In the genomic region with DNA sequence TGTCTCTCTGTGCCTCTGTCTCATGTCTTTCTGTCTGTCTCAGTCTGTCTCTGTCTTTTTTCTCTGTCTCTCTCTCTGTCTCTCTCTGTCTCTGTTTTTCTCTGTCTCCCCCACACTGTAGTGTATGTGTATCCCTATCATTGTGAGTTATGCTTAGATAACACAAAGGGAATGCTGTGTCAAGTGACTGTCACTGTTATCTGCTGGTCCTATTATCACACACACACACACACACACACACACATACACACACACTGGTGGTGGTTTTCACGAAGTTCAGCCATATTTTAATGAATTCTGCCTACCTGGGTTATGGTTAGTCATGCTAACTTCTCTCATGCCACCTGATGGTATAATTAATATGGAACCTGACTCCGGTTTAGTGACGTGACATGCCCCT, we compare ENCODE assay signal across 33 mouse cellular contexts. TPM values are rescaled to one million over a fixed set of nuclear protein-coding genes. Genes with fewer than 3 reads are reported as not detected.
A peak's percentile ranks its signal among the peaks of the same experiment; 100 is the strongest.
DNase-seq lines count a peak whose midpoint lies in the region; ATAC-seq and TF ChIP-seq lines count a peak whose summit lies in the region.
"Had no signal": no experiment of that assay in that cellular context is flagged by ENCODE, and none has a peak within 500 bp of the region (broad histone marks: within the 10 kb centered on the region; RNA-seq: fewer than 3 reads in every experiment).

No protein-coding gene starts in this region.

- ATAC-seq in liver, embryonic 11.5 days (replicated peaks; ENCODE audit: low FRiP score), result peak; percentile 90
- ATAC-seq in liver, embryonic 14.5 days (ENCODE audit: insufficient read depth), result peak; percentile 86
- 0 out of 2 replicates have a peak, but pooled peaks have one; percentile 18 for ATAC-seq in megakaryocyte-erythroid progenitor cell, adult 5-6 weeks (replicated peaks; ENCODE audit: low FRiP score, low TSS enrichment, poor library complexity, severe bottlenecking)
- ATAC-seq: forebrain, embryonic 13.5 days; forebrain, embryonic 16.5 days; hindbrain, postnatal 0 days had no signal

- no peak for TF ChIP-seq CTCF in gastrocnemius, adult 2 months (IDR thresholded peaks at IDR 0.05)
- no peak for TF ChIP-seq CTCF in liver, embryonic 14.5 days (IDR thresholded peaks at IDR 0.05; ENCODE audit: low read depth)
- no peak for TF ChIP-seq CTCF in heart, adult 2 months (IDR thresholded peaks at IDR 0.05)

- no peak for TF ChIP-seq POLR2A in heart, adult 2 months (IDR thresholded peaks at IDR 0.05; ENCODE audit: insufficient read depth, low read depth, low read length)

- H3K9ac ChIP-seq in liver, embryonic 11.5 days (ENCODE audit: low read depth, low read length), result no peak overlapping the region
- H3K9ac ChIP-seq in liver, embryonic 14.5 days (replicated peaks), result no peak overlapping the region
- H3K9ac ChIP-seq in heart, adult 2 months (ENCODE audit: low read depth, low read length), result no peak overlapping the region
- H3K9ac ChIP-seq: embryonic facial prominence, embryonic 13.5 days; forebrain, embryonic 13.5 days; heart, embryonic 13.5 days; hindbrain, embryonic 14.5 days had no signal

- no peaks in the 10 kb centered on the region for H3K79me2 ChIP-seq in heart, adult 2 months (replicated peaks; ENCODE audit: control insufficient read depth, insufficient read depth, low read length)

- WGBS in liver, embryonic 11.5 days, result 70% methylated on average over 3 of the region's 3 CpGs
- 53% methylated on average over 3 of the region's 3 CpGs for WGBS in liver, embryonic 14.5 days (ENCODE audit: insufficient replicate concordance)
- 66% methylated on average over 3 of the region's 3 CpGs for WGBS in heart, adult 2 months

- H3K4me3 ChIP-seq in gastrocnemius, adult 2 months, result no peak overlapping the region
- H3K4me3 ChIP-seq in liver, embryonic 11.5 days (ENCODE audit: low read depth, low read length), result no peak overlapping the region
- no peak overlapping the region for H3K4me3 ChIP-seq in liver, embryonic 14.5 days (ENCODE audit: insufficient read depth in 1 of 2, low read depth in 2 of 2, low read length in 2 of 2)
- H3K4me3 ChIP-seq in heart, adult 2 months, result no peak overlapping the region
- H3K4me3 ChIP-seq: embryonic facial prominence, embryonic 10.5 days; embryonic facial prominence, embryonic 13.5 days; erythroblast, embryonic 14.5 days; forebrain, embryonic 10.5 days; forebrain, embryonic 13.5 days; heart, embryonic 10.5 days; heart, embryonic 13.5 days had no signal

- H3K4me1 ChIP-seq in liver, embryonic 11.5 days (replicated peaks; ENCODE audit: control insufficient read depth, insufficient read depth, low read length), result no peaks in the 10 kb centered on the region
- peaks cover 4 to 10% of the 10 kb centered on the region in 2 experiments; a peak in 3 of 4 replicates for H3K4me1 ChIP-seq in liver, embryonic 14.5 days (replicated peaks; ENCODE audit: control insufficient read depth in 2 of 2, insufficient read depth in 2 of 2, low read length in 1 of 2)
- no peaks in the 10 kb centered on the region for H3K4me1 ChIP-seq in heart, adult 2 months (ENCODE audit: control insufficient read depth, insufficient read depth, low read length)
- H3K4me1 ChIP-seq: embryonic facial prominence, embryonic 10.5 days; embryonic facial prominence, embryonic 13.5 days; forebrain, embryonic 10.5 days; forebrain, embryonic 13.5 days; heart, embryonic 10.5 days; heart, embryonic 13.5 days had no signal

- TF ChIP-seq EP300 in liver, embryonic 14.5 days (IDR thresholded peaks at IDR 0.05; ENCODE audit: low read depth), result 0 out of 2 replicates have a peak, but pooled peaks have one; percentile 16
- no peak for TF ChIP-seq EP300 in heart, adult 2 months (IDR thresholded peaks at IDR 0.05; ENCODE audit: insufficient read depth, low read depth, low read length)

- H3K27ac ChIP-seq in gastrocnemius, adult 2 months, result peak overlapping the region; percentile 66
- no peak overlapping the region for H3K27ac ChIP-seq in liver, embryonic 11.5 days (ENCODE audit: low read depth, low read length)
- H3K27ac ChIP-seq in liver, embryonic 14.5 days, result no peak overlapping the region
- H3K27ac ChIP-seq in heart, adult 2 months, result no peak overlapping the region
- H3K27ac ChIP-seq: embryonic facial prominence, embryonic 10.5 days; embryonic facial prominence, embryonic 13.5 days; forebrain, embryonic 10.5 days; forebrain, embryonic 13.5 days; heart, embryonic 10.5 days; heart, embryonic 13.5 days; hindbrain, embryonic 14.5 days; hindbrain, postnatal 0 days had no signal

- intact Hi-C loops in gastrocnemius, adult 2 months (cut with DNase I), result no loop called here
- intact Hi-C loops in heart, adult 2 months (cut with DNase I), result no loop called here

- H3K4me2 ChIP-seq in liver, embryonic 11.5 days, result no peak overlapping the region
- H3K4me2 ChIP-seq in liver, embryonic 14.5 days (ENCODE audit: low read depth), result no peak overlapping the region
- H3K4me2 ChIP-seq: embryonic facial prominence, embryonic 13.5 days; forebrain, embryonic 13.5 days; heart, embryonic 13.5 days; hindbrain, embryonic 14.5 days had no signal

- H3K27me3 ChIP-seq in liver, embryonic 11.5 days (replicated peaks; ENCODE audit: control insufficient read depth, insufficient read depth, low read length), result no peaks in the 10 kb centered on the region
- H3K27me3 ChIP-seq in liver, embryonic 14.5 days (ENCODE audit: control insufficient read depth, insufficient read depth, low read length), result no peaks in the 10 kb centered on the region
- no peaks in the 10 kb centered on the region for H3K27me3 ChIP-seq in heart, adult 2 months (ENCODE audit: control insufficient read depth, insufficient read depth, low read length)
- H3K27me3 ChIP-seq: embryonic facial prominence, embryonic 13.5 days; forebrain, embryonic 13.5 days had no signal

- DNase-seq in gastrocnemius, adult 2 months, result no peak
- DNase-seq in gastrocnemius, adult 18-20 months (ENCODE audit: low spot score), result no peak
- no peak for DNase-seq in liver, embryonic 11.5 days (ENCODE audit: low spot score)
- DNase-seq in liver, embryonic 14.5 days (ENCODE audit: low read depth in 3 of 3, low spot score in 3 of 3), result no peak
- DNase-seq in right cerebral cortex, postnatal 36 days (ENCODE audit: low spot score in 2 of 2), result no peak
- no peak for DNase-seq in spleen, postnatal 14 days (ENCODE audit: low spot score in 2 of 2)
- DNase-seq in heart, adult 2 months, result no peak
- DNase-seq: adrenal gland, adult 2 months; adrenal gland, postnatal 25 days; cerebellum, adult 11-12 months; cerebellum, adult 8-10 months; cerebellum, postnatal 10 days; cerebellum, postnatal 36 days; embryo, embryonic 11 days; gastrocnemius, postnatal 25 days; heart, adult 18-20 months; heart, postnatal 14 days; heart, postnatal 4 days had no signal

- H3K36me3 ChIP-seq in liver, embryonic 11.5 days (ENCODE audit: control insufficient read depth, insufficient read depth, low read length), result no peaks in the 10 kb centered on the region
- H3K36me3 ChIP-seq in liver, embryonic 14.5 days (replicated peaks; ENCODE audit: control insufficient read depth, insufficient read depth, low read depth), result no peaks in the 10 kb centered on the region
- no peaks in the 10 kb centered on the region for H3K36me3 ChIP-seq in heart, adult 2 months (ENCODE audit: control insufficient read depth, insufficient read depth, low read length)
- H3K36me3 ChIP-seq: embryonic facial prominence, embryonic 10.5 days; embryonic facial prominence, embryonic 13.5 days; forebrain, embryonic 10.5 days; heart, embryonic 10.5 days; heart, embryonic 13.5 days had no signal

- H3K9me3 ChIP-seq in liver, embryonic 11.5 days (ENCODE audit: control insufficient read depth, low read length), result no peaks in the 10 kb centered on the region
- no peaks in the 10 kb centered on the region for H3K9me3 ChIP-seq in liver, embryonic 14.5 days (ENCODE audit: control insufficient read depth, low read length)
- H3K9me3 ChIP-seq: embryonic facial prominence, embryonic 10.5 days; embryonic facial prominence, embryonic 13.5 days; forebrain, embryonic 10.5 days; forebrain, embryonic 13.5 days; heart, embryonic 10.5 days; heart, embryonic 13.5 days had no signal

RNA-seq across cellular contexts. Expression of a gene that starts 44.1 kb away (rescaled TPM):
- under 1 TPM in 1 of 2 experiments, not detected in 1; 0.42 TPM for total RNA-seq in gastrocnemius, adult 2 months (2021)
- under 1 TPM in 1 of 2 experiments, not detected in 1; 0.50 TPM for total RNA-seq in gastrocnemius, adult 18-20 months (2021)
- polyA plus RNA-seq in liver, embryonic 11.5 days (2014; fragmentation: Nextera tagmentation; extraction: Ambion mirVana), result 0.29 TPM in 1 of 2 replicates, not detected in the other
- polyA plus RNA-seq in liver, embryonic 14.5 days (2012; rRNA removed), result not detected in 2 replicates
- polyA plus RNA-seq in liver, embryonic 14.5 days (2014; fragmentation: Nextera tagmentation; extraction: Ambion mirVana), result not detected in 2 replicates
- not detected in 2 replicates for total RNA-seq in megakaryocyte-erythroid progenitor cell, adult 5-6 weeks (2014; fragmentation: Nextera tagmentation)
- total RNA-seq in megakaryocyte-erythroid progenitor cell, adult 5-6 weeks (2017), result not detected in 2 replicates
- total RNA-seq in heart, adult 2 months (2021), result under 1 TPM in 1 of 2 experiments, not detected in 1; 0.82 TPM
- not detected in 2 replicates for polyA plus RNA-seq in heart, adult 2 months (2012; rRNA removed)
- total RNA-seq: adrenal gland, adult 2 months; adrenal gland, postnatal 25 days; ES-E14; heart, postnatal 14 days; heart, postnatal 4 days had no signal
- polyA plus RNA-seq: adrenal gland, adult 2 months; cortical plate, adult 2 months; erythroblast, embryonic 14.5 days; forebrain, embryonic 10.5 days; forebrain, embryonic 16.5 days; gonadal fat pad, adult 2 months; heart, embryonic 10.5 days; heart, embryonic 16.5 days had no signal

Comparison
In these comparisons a context has a peak if more than half of its experiments do, and no peak if none do; other contexts are left out.
1. ATAC-seq: peak in every context shown above with its lines; median percentile 90 in liver, embryonic 11.5 days; 86 in liver, embryonic 14.5 days; 18 in megakaryocyte-erythroid progenitor cell, adult 5-6 weeks.